Mouse (Mus musculus) urinary bladder, postnatal 4 days (tissue): ENCODE measurements around the gene Fgf18.

ENCODE experiments used
- DNase-seq, 2 experiments: peaks; one replicate each; pipeline ENCODE4 v3.0.0; 2021 to 2022; ENCODE audit warnings: low spot score in 2 of 2

The Fgf18 gene

DNA sequence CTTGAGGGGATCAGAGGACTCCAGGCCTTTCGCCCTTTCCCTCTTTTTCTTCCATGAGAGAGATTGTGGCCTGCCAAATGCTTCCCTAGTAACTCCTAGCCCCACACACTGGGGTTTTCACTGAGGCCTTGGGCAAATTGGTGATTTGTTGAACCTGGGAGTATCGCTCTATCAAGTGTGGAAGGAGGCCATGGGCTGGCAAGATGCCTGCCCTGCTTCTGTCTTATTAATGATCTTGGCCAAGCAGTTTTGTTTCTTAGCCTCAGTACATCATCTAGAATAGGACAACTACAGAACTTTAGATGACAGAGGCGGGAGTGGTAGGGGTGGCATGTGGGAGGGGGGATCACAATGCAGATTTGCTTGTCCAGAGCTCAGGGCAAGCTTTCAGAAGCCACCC, 31.4 kb downstream of the Fgf18 start:
- DNase-seq, result no peak

DNA sequence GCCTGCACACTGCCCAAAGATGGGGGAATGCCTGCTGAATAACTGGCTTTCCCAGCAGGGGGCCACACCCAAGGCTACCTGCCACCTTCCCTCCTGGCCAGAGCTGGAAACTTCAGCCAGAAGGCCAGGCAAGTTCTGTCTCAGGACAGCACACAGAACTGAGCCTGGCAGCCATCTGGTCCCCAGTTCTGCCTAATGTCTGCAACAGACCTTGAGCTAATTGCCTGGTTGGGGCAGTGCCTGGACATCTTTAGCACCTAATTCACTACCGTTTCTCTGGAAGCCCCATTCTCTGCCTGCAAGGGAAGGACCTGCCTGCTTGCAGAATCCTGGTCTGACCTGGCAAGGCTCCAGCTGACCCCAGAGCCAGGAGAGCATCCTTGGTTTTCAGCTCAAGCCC, 34.8 kb downstream of the Fgf18 start:
- DNase-seq, result no peak

DNA sequence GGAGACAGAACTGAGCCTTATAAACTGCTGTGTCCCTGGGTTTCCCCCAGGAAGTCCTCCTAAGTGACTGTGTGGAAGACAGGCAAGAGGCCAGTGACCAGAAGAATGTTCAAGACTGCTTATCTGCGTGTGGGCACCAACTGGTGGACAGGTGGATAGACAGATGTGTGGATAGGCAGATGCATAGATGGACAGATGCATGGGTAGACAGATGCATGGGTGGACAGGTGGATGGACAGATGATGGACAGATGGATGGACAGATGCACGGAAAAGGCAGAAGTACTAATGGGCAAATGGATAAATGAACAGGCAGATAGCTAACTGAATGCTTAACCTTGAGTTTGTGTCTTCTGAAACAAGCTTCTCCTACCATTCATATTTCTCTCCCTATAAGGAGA, 37.1 kb downstream of the Fgf18 start:
- no peak for DNase-seq

GRCm38 (mm10) chr11:33107540-33107939, 39.7 kb downstream of the Fgf18 start:
- DNase-seq, result no peak

GRCm38 (mm10) chr11:33104911-33105316, 42.3 kb downstream of the Fgf18 start:
- DNase-seq, result no peak

DNA sequence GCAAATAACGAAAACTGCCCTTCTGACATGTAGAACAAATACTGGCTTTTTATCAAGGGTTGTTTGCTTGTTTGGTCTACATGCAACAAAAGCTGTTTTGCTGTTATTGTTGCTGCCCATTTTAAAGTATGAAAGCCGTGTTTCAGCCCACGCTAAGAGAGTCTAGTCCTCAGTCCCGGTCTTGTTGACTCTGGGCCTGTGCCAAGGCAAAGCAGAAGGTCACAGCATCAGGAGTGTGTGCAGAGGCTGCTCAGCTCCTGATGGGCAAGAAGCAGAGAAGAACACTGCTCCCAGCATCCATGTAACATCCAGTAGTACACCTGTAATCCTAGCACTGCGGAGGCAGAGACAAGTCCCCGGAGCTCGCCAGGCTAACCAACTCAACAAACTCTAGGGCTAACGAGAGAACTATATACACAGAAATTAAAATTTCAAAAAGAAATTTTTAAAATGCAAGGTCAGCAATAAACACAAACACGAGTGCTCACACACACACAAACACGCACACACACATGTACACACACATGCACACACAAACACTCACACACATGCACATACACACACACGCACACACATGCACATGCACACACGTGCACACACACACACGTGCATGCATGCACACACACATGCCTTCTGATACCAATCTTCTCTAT, 43.8 kb downstream of the Fgf18 start:
- no peak for DNase-seq

DNA sequence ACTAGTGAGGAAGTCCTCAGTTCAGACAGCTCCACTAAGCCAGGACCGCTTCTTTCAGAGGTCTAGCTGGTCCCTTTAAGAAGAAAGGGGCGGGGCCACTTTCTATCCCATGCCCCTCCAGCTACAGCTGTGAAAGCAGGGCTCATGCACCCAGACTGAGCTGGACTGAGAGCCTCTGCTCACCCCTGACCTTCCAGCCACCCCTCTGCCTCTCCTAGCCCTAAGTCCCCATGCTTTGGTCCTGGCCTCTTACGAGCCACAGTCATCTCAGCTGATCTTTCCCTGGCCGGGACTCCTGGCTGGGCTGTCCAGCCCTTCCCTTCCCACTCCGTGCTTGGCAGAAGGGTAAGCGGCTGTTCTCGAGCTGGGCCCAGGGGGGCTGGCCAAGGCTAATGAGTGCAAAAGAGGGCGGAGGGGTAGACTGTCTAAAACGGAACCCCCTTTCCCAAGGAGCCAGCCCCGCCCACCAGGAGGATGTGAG, 47.1 kb downstream of the Fgf18 start:
- DNase-seq, result peak in 1 of 2 experiments; percentile 42

DNA sequence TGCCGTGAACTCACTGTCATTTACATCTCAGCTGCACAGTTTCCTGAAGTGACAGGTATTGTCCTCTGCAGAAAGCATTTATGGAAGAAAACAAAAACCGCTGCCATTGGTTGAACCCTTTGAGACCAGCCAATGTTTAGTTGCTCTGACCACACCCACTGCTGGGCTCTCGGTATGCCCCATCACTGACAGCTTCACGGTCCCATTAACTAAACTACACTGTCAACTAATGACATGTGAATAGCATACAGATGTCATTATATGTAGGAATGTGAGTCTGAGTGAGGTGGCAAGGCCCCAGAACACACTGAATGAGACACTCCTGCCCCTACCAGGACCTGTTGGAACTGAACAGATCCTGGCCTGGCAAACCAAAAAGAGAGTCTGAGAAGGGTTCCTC, 47.8 kb downstream of the Fgf18 start:
- DNase-seq, result no peak

DNA sequence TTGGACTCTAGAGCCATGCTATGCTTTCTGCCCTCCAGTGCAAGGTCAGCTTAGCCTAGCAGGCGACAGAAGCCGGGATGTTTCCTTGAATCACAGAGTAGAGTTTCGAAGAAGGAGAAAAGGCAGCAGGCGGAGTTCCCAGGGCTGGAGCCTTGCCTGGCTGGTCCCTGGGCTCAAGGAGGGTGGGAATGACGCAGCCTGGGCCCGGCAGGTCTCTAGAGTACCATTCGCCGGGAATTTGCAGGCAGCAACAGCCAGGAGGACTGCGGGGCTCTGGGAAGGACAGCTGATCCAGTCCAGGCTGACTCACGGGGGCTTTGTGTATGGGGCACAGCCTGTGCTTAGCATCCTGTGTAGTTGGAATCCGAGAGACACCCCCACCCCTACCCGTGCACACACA, 48.8 kb downstream of the Fgf18 start:
- DNase-seq, result no peak

GRCm38 (mm10) chr11:33097855-33098254, 49.3 kb downstream of the Fgf18 start:
- DNase-seq, result no peak

GRCm38 (mm10) chr11:33089856-33090255, 57.3 kb downstream of the Fgf18 start:
- no peak for DNase-seq

- DNase-seq, result no peak
Measured at GRCm38 (mm10) chr11:33088181-33088580, 59.0 kb downstream of the Fgf18 start.

GRCm38 (mm10) chr11:33086046-33086445, 61.2 kb downstream of the Fgf18 start:
- DNase-seq, result peak in 1 of 2 experiments; percentile 55

GRCm38 (mm10) chr11:33085514-33085913, 61.7 kb downstream of the Fgf18 start:
- DNase-seq, result peak in 1 of 2 experiments; percentile 36

- peak in 1 of 2 experiments; percentile 34 for DNase-seq
Measured at GRCm38 (mm10) chr11:33085054-33085453, 62.1 kb downstream of the Fgf18 start.

DNA sequence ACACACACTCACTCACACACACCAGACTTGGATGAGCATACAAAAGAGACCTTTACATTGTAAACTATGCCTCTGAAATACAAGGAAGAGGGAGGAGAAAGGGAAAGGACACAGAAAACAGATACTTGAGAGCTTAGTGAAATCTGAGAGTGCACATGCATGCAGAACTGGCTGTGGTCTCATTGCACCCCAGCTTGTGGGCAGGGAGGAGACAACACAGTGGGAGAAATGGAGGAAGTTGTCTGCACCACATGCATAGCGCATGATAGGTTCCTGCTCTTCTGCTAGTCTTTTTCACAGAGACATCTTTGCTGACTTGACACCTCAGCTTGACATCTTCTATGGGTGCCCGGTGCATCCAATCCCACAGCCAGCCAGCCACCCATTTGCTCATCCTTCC, 63.2 kb downstream of the Fgf18 start:
- peak in 1 of 2 experiments; percentile 34 for DNase-seq

DNA sequence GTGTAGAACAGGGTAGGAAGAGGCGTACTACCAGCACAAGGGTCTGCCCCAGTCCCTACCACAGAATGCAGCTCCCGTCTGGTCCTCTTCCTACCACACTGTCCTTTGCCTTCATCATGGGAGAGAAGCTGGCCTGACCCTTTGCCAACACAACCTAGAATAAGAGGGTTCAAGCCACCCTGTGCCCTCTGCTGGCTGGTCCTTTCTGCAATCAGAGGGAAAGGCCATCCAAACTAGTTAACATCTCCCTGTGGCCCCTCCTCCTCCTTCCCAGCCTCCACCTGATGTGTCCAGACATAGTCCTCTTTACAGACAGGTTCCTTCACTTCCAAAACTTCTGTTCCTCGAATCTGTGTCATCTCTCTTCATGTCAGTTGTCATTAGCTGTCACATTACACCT, 66.0 kb downstream of the Fgf18 start:
- no peak for DNase-seq

DNA sequence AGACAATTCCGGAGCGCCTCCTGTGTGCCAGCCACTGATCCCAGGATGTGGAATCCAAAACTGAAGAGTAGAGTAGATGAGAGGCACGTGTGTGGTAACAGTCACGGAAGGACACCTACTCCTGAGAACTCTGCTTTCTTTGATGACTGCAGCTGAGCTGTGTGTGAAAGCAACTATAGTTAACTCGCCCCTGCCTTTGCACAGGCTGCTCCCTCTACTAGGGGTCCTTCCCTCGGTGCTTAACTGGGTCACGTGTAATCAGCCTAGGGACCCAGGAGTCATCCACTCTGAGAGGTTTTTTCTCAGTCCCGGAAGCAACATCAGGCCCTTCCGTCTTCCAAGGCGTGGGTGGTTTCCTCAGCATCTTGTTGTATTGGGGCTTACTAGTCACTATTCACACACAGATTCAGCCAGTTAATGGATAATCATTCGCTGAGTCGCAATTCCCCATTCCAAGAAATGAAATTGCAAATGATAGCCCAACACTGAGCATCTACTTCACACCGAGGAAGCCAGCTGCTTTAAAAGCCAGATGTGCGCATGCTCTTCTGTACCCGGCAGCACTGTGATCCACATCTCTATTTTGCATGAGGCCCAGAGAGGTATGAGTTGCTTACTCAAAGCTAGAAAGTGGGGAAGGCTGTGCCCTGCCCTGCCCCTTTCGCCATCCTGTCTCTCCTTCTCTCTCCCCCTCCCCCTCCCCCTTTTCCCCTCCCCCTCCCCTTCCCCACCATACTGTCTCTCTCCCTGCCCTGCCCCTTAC, 67.0 kb downstream of the Fgf18 start:
- no peak for DNase-seq

- no peak for DNase-seq
Measured at GRCm38 (mm10) chr11:33079424-33079823, 67.8 kb downstream of the Fgf18 start.

DNA sequence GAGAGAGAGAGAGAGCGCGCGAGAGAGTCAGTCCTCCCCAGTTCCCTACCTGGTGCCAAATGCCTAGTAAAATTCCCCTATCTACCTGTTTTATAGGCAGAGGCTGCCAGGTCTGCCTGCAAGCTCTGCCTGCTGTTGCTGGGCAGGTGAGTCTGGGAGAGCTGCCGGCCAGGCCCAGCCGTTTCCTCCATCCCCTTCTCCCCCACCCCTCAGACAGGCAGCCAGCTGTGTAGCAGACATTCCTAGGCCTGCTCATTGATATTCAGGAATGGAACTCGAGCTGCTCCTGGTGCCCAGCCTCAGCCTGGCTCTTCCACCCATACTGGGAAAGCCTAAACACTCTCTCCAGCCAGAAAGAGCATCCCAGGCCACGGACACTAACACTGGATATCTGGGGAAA, 69.2 kb downstream of the Fgf18 start:
- DNase-seq, result no peak

GRCm38 (mm10) chr11:33075293-33075692, 71.9 kb downstream of the Fgf18 start:
- DNase-seq, result peak in 1 of 2 experiments; percentile 34

DNA sequence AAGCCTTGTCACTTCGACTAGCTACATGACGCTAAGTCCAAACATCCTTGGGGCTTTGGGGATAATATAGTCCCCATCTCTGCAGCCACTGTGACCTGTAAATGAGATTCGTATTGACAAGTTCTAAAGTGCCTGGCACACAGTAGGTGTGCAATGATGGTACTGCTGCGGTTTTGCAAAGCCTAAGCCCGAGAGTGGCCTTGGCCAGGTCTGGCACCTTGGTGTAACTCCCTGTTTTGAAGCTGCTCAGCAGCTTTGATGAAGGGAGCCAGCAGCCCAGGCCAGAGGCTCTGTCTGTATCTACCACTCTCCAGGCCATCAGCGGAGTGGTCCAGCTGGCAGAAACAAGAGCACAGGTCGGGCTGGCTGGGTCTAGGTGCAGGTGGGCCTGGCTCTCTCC, 72.7 kb downstream of the Fgf18 start:
- no peak for DNase-seq

DNA sequence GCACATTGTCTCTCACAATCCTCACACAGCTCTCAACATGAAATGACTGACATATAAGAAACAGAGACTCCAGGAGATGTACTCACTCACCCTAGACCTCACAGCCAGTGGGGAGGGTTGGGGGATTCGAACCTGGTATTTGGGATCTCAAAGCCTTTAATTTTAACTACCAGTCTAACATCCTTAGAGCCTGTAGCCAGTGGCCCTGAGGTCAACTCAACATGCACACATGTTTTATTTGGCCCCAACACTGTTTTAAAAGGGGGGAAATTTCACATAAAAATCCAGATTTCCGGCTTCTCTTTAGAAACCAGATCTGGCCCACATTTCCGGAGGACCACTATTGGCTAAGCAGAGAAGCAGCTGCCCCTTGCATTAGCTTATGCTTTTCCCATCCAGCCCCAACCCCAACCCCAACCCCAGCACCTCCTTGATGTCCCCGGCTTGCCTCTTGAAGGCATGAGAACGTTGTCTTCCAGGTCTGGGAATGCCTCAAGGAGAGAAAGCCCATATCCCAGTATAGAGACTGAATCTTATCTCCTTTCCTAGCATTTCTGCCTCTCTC, 75.8 kb downstream of the Fgf18 start:
- no peak for DNase-seq
